Mouse (Mus musculus) G1E (cell line): ENCODE data around the gene Nf2. TPM values are rescaled to one million over a fixed set of nuclear protein-coding genes. Genes with fewer than 3 reads are reported as not detected.

Experiments used
- ATAC-seq: 2 replicates; pipeline ENCODE4 v1.8.0; 2016; ENCODE audit warnings: mild to moderate bottlenecking; ENCODE audit not compliant: insufficient number of reproducible peaks, poor library complexity, low FRiP score, severe bottlenecking; ENCODE audit errors: extremely low read depth
- DNase-seq: peaks from one replicate; pipeline ENCODE4 v3.0.0; 2012; ENCODE audit warnings: low spot score
- H3K27me3 ChIP-seq: 2 replicates; pipeline ENCODE4 v1.6.1; 2012; ENCODE audit warnings: mild to moderate bottlenecking, low read length, inconsistent platforms; ENCODE audit not compliant: insufficient read depth
- H3K36me3 ChIP-seq: replicated peaks from 2 replicates; pipeline ENCODE3; 2012; ENCODE audit warnings: mild to moderate bottlenecking, inconsistent platforms
- H3K4me1 ChIP-seq: 2 replicates; pipeline ENCODE4 v1.6.1; 2012; ENCODE audit warnings: low read depth, low read length, inconsistent platforms, mixed read lengths; ENCODE audit not compliant: insufficient read depth
- H3K4me3 ChIP-seq: 2 replicates; pipeline ENCODE4 v1.5.1; 2012; ENCODE audit warnings: low read depth, mild to moderate bottlenecking, inconsistent platforms, low read length, moderate library complexity, mixed read lengths
- H3K9me3 ChIP-seq: replicated peaks from 2 replicates; pipeline ENCODE4 v1.6.1; 2012; ENCODE audit warnings: inconsistent platforms
- CTCF ChIP-seq: IDR thresholded peaks from 2 replicates; pipeline ENCODE4 v1.5.1; 2012; ENCODE audit warnings: low read depth, low read length, inconsistent platforms, mixed read lengths
- GATA1 ChIP-seq: IDR thresholded peaks from 2 replicates; pipeline ENCODE4 v1.6.1; 2012; ENCODE audit warnings: borderline replicate concordance, low read length, inconsistent platforms, mixed read lengths
- GATA2 ChIP-seq: IDR thresholded peaks from 2 replicates; pipeline ENCODE4 v1.6.1; 2012; ENCODE audit warnings: low read depth, low read length, inconsistent platforms, borderline replicate concordance
- POLR2AphosphoS5 ChIP-seq: IDR thresholded peaks from 2 replicates; pipeline ENCODE4 v1.6.1; 2012; ENCODE audit warnings: low read depth, low read length, inconsistent platforms; ENCODE audit not compliant: insufficient replicate concordance
- TAL1 ChIP-seq: conservative IDR thresholded peaks from 2 replicates; pipeline ENCODE4 v1.6.1; 2012; ENCODE audit warnings: low read depth, low read length, inconsistent platforms, mixed read lengths
- polyA plus RNA-seq: library from polyadenylated mRNA; stranded (reverse); fragments of >175 nt; gene quantifications from 2 replicates; pipeline ENCODE4 v1.2.3, GENCODE M21; 2012
- total RNA-seq, 2 experiments: library from RNA; stranded (forward) in 1 of 2; stranded (reverse) in 1 of 2; fragments of 200-1000 nt in 1 of 2; fragments of >200 nt in 1 of 2; fragmentation: Nextera tagmentation in 1 of 2; gene quantifications; 2 replicates each; pipeline ENCODE4 v1.2.3; 2014 to 2017

The Nf2 gene
- total and polyA plus RNA-seq, 3 experiments: 43.3 to 62.2 (median 49.7) TPM

GRCm38 (mm10) chr11:4747285-4747684 lies 102.1 kb downstream of the Nf2 start:
- DNase-seq: no peak
- Histone ChIP-seq H3K4me3 (no peak overlapping the region), H3K36me3 (no peaks in the 10 kb centered on the region), H3K27me3 (peaks cover 54% of the 10 kb centered on the region), H3K9me3 (peaks cover 17% of the 10 kb centered on the region), H3K4me1 (no peaks in the 10 kb centered on the region)
- ATAC-seq: no peak
- TF ChIP-seq TAL1: no peak
- TF ChIP-seq GATA2: no peak
- TF ChIP-seq POLR2AphosphoS5: no peak
- TF ChIP-seq GATA1: no peak
- no peak for TF ChIP-seq CTCF

GRCm38 (mm10) chr11:4746733-4747132 lies 102.6 kb downstream of the Nf2 start, which contains the start of gene Cabp7:
TSS of gene Cabp7 (minus strand) at chr11:4746778.
- Histone ChIP-seq H3K4me3 (no peak within 1 kb of the TSS; the same call in 1 of the 2 replicates), H3K36me3 (no peaks in the 10 kb centered on the region), H3K4me1 (no peaks in the 10 kb centered on the region), H3K9me3 (peaks cover 17% of the 10 kb centered on the region), H3K27me3 (peaks cover 59% of the 10 kb centered on the region)
- no peak for DNase-seq
- TF ChIP-seq POLR2AphosphoS5 (no peak), CTCF (no peak), GATA1 (no peak), GATA2 (no peak), TAL1 (no peak)
- no peak for ATAC-seq

DNA sequence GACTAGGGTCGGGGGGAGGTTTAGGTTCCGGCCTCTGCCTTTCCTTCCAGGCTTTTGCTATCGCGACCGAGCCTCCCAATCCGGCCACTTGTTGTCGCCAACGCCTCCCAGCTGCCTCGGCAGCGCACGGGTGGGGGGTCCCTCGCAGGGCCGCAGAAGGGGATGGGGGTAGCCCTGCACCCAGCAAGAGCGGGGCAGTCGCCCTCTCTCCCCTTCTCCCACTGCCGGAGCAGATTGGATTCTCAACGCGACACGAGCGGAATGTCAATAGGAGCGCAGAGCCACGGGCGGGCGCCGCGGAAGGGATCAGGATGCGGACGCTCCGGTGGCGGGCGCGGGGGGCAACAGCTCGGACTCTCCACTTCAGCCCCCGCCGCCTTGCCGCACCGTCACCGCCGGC lies 103.4 kb downstream of the Nf2 start:
- Histone ChIP-seq H3K36me3 (no peaks in the 10 kb centered on the region), H3K9me3 (peaks cover 17% of the 10 kb centered on the region), H3K4me1 (no peaks in the 10 kb centered on the region), H3K27me3 (peaks cover 67% of the 10 kb centered on the region), H3K4me3 (no peak overlapping the region)
- ATAC-seq (no peak), DNase-seq (no peak)
- TF ChIP-seq CTCF (no peak), TAL1 (no peak), POLR2AphosphoS5 (no peak), GATA2 (no peak), GATA1 (no peak)

- Histone ChIP-seq H3K36me3 (no peaks in the 10 kb centered on the region), H3K4me3 (no peak overlapping the region), H3K4me1 (no peaks in the 10 kb centered on the region), H3K9me3 (peaks cover 17% of the 10 kb centered on the region), H3K27me3 (peaks cover 67% of the 10 kb centered on the region)
- DNase-seq (no peak), ATAC-seq (no peak)
- TF ChIP-seq POLR2AphosphoS5: no peak
- no peak for TF ChIP-seq CTCF
- TF ChIP-seq GATA2: no peak
Measured at GRCm38 (mm10) chr11:4744691-4745090, 104.6 kb downstream of the Nf2 start.

GRCm38 (mm10) chr11:4740785-4741184 lies 108.6 kb downstream of the Nf2 start:
- Histone ChIP-seq H3K4me3 (no peak overlapping the region), H3K36me3 (peaks cover 29% of the 10 kb centered on the region), H3K9me3 (peaks cover under 1% of the 10 kb centered on the region; the same call in 1 of the 2 replicates), H3K4me1 (no peaks in the 10 kb centered on the region), H3K27me3 (peaks cover 51% of the 10 kb centered on the region)
- no peak for ATAC-seq
- no peak for TF ChIP-seq GATA2
- TF ChIP-seq POLR2AphosphoS5: no peak
- no peak for TF ChIP-seq CTCF
- no peak for TF ChIP-seq TAL1
- TF ChIP-seq GATA1: no peak
- DNase-seq: no peak

DNA sequence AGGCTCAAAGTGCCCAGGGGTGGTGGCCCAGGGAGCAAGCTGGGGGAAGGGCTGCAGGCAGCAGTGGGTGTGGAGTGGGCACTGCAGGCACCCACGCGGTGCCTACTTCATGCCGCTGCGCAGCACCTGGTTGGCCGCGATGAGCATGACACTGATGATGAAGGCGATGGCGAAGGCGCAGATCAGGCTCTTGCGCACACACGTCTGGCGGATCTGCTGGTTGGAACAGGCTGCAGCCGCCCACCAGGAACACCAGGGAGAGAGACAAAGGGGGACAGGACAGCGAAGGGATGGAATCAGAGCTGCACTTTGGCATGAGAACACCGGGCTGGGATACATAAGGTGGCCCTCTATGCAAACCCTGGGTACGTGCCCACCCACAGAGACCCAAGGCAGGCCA lies 110.6 kb downstream of the Nf2 start:
- DNase-seq: no peak
- Histone ChIP-seq H3K36me3 (peaks cover 49% of the 10 kb centered on the region), H3K4me1 (no peaks in the 10 kb centered on the region), H3K9me3 (no peaks in the 10 kb centered on the region), H3K4me3 (no peak overlapping the region), H3K27me3 (peaks cover 35% of the 10 kb centered on the region)
- ATAC-seq: no peak
- TF ChIP-seq POLR2AphosphoS5 (no peak), TAL1 (no peak), CTCF (no peak), GATA1 (no peak), GATA2 (no peak)

GRCm38 (mm10) chr11:4737682-4738081 lies 111.7 kb downstream of the Nf2 start:
- Histone ChIP-seq H3K36me3 (peaks cover 53% of the 10 kb centered on the region), H3K4me3 (no peak overlapping the region), H3K9me3 (no peaks in the 10 kb centered on the region), H3K27me3 (peaks cover 26% of the 10 kb centered on the region), H3K4me1 (no peaks in the 10 kb centered on the region)
- no peak for ATAC-seq
- TF ChIP-seq GATA2 (no peak), POLR2AphosphoS5 (no peak), TAL1 (no peak), CTCF (no peak), GATA1 (no peak)
- no peak for DNase-seq
